Mouse (Mus musculus) heart, adult 8-10 months (tissue): Measurements from ENCODE around the gene Pgrmc1. TPM values are rescaled to one million over a fixed set of nuclear protein-coding genes. Genes with fewer than 3 reads are reported as not detected.
"Not testable (repeated sequence)": the region's sequence is repeated elsewhere in the genome, so short reads cannot be mapped to it uniquely, and the experiment has no call there.

Source experiments
- DNase-seq: peaks from one replicate; pipeline ENCODE4 v3.0.0; 2022; ENCODE audit warnings: low spot score
- total RNA-seq, 4 experiments: library from RNA; stranded (reverse); gene quantifications; 2 replicates each; pipeline ENCODE4 v1.2.4; 2022

The Pgrmc1 gene
- total RNA-seq = 10 to 100 TPM; 18.6 to 21.4 (median 19.8) TPM

GRCm38 (mm10) chrX:36597707-36598389 lies at the start of gene Pgrmc1:
TSS of gene Pgrmc1 (plus strand) at chrX:36598206.
- peak; percentile 83 for DNase-seq

GRCm38 (mm10) chrX:36548798-36549197 lies 49.2 kb upstream of the Pgrmc1 start:
- DNase-seq = no peak

GRCm38 (mm10) chrX:36550906-36551305 lies 47.1 kb upstream of the Pgrmc1 start:
- DNase-seq = peak; percentile 68

- no peak for DNase-seq
Observed at GRCm38 (mm10) chrX:36551351-36551750, 46.7 kb upstream of the Pgrmc1 start.

GRCm38 (mm10) chrX:36552055-36552587 lies 45.9 kb upstream of the Pgrmc1 start:
- DNase-seq = peak; percentile 62

- DNase-seq = no peak
Observed at GRCm38 (mm10) chrX:36552715-36553114, 45.3 kb upstream of the Pgrmc1 start.

GRCm38 (mm10) chrX:36555196-36555595 lies 42.8 kb upstream of the Pgrmc1 start:
- DNase-seq = not testable (repeated sequence)

GRCm38 (mm10) chrX:36560170-36560569 lies 37.8 kb upstream of the Pgrmc1 start:
- DNase-seq = no peak

GRCm38 (mm10) chrX:36561650-36562049 lies 36.4 kb upstream of the Pgrmc1 start:
- peak; percentile 59 for DNase-seq

- DNase-seq = no peak
Observed at GRCm38 (mm10) chrX:36562079-36562478, 35.9 kb upstream of the Pgrmc1 start.

GRCm38 (mm10) chrX:36586629-36587303 lies 11.2 kb upstream of the Pgrmc1 start:
- DNase-seq = no peak

GRCm38 (mm10) chrX:36587304-36588209 lies 10.4 kb upstream of the Pgrmc1 start:
- no peak for DNase-seq

- DNase-seq = no peak
Observed at GRCm38 (mm10) chrX:36590266-36590665, 7.7 kb upstream of the Pgrmc1 start.

- DNase-seq = no peak
Observed at GRCm38 (mm10) chrX:36591120-36591519, 6.9 kb upstream of the Pgrmc1 start.

GRCm38 (mm10) chrX:36591539-36591938 lies 6.5 kb upstream of the Pgrmc1 start:
- no peak for DNase-seq

GRCm38 (mm10) chrX:36595247-36595646 lies 2.8 kb upstream of the Pgrmc1 start:
- DNase-seq = no peak

- not testable (repeated sequence) for DNase-seq
Observed at GRCm38 (mm10) chrX:36596483-36597120, 1.4 kb upstream of the Pgrmc1 start.

GRCm38 (mm10) chrX:36598390-36598810 lies 394 bp downstream of the Pgrmc1 start:
- DNase-seq = no peak

- peak; percentile 0 for DNase-seq
Observed at GRCm38 (mm10) chrX:36598861-36599344, 897 bp downstream of the Pgrmc1 start.

- no peak for DNase-seq
Observed at GRCm38 (mm10) chrX:36599656-36600055, 1.6 kb downstream of the Pgrmc1 start.

- DNase-seq = peak; percentile 1
Observed at GRCm38 (mm10) chrX:36600066-36600465, 2.1 kb downstream of the Pgrmc1 start.
